Mouse (Mus musculus) erythroblast, embryonic 14.5 days (primary cell): ENCODE results near the gene Tcf21. TPM values are rescaled to one million over a fixed set of nuclear protein-coding genes. Genes with fewer than 3 reads are reported as not detected.

Experiments used
- H3K27me3 ChIP-seq: 2 replicates; pipeline ENCODE4 v1.6.1; 2012; ENCODE audit warnings: inconsistent platforms; ENCODE audit not compliant: control insufficient read depth
- H3K36me3 ChIP-seq: 2 replicates; pipeline ENCODE4 v1.6.1; 2012; ENCODE audit warnings: mild to moderate bottlenecking, inconsistent platforms; ENCODE audit not compliant: control insufficient read depth
- H3K4me1 ChIP-seq: 2 replicates; pipeline ENCODE4 v1.6.1; 2012; ENCODE audit warnings: inconsistent platforms; ENCODE audit not compliant: control insufficient read depth
- H3K4me3 ChIP-seq: replicated peaks from 2 replicates; pipeline ENCODE3; 2012; ENCODE audit warnings: moderate library complexity, mild to moderate bottlenecking, inconsistent platforms
- H3K9me3 ChIP-seq: 2 replicates; pipeline ENCODE4 v1.6.1; 2012; ENCODE audit warnings: low read length, inconsistent platforms, mixed read lengths; ENCODE audit not compliant: control insufficient read depth
- GATA1 ChIP-seq: IDR thresholded peaks from 2 replicates; pipeline ENCODE4 v1.6.1; 2012; ENCODE audit warnings: low read length, inconsistent platforms, mixed read lengths
- TAL1 ChIP-seq: IDR thresholded peaks from 3 replicates; pipeline ENCODE4 v1.6.1; 2012; ENCODE audit warnings: low read length, inconsistent platforms, mixed read lengths
- polyA plus RNA-seq: library from polyadenylated mRNA; stranded (reverse); fragments of >175 nt; gene quantifications from 2 replicates; pipeline ENCODE4 v1.2.3, GENCODE M21; 2012

Gene Tcf21
- polyA plus RNA-seq, 1 experiment, result not detected

DNA sequence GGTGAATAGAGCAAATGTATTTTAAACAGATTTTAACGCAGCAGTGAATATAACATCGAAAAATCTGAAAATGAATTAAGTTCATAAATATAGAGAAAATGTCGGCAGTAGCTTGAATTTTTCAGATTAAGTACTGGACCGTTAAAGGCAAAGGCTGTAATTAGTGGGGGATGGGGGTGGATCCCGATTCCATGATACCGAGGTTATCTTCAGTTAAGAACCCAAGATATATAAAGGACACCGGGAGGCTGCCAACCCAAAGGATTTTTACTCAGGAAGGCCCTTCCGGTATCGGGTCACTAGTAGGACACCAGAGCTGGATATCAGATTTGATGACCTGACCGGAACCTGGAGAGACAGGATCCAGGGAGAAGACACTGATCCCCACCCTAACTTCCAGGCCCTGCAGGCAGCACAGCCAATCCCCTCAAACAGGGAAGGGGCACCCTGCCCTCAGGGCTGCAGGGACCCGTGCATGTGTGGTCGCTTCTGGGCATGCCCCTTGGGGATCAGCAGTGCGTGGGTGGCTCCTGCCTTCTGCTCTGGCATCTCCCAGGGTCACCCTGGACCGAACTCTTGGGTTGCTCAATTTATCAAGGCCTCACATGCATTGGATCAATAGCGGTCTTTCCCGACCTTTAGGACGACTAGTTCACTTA, 22.9 kb upstream of the Tcf21 start:
- Histone ChIP-seq H3K4me1 (no peaks in the 10 kb centered on the region), H3K36me3 (no peaks in the 10 kb centered on the region), H3K27me3 (peaks cover 43% of the 10 kb centered on the region), H3K9me3 (no peaks in the 10 kb centered on the region), H3K4me3 (no peak overlapping the region)
- TF ChIP-seq GATA1, result no peak
- TF ChIP-seq TAL1, result no peak

DNA sequence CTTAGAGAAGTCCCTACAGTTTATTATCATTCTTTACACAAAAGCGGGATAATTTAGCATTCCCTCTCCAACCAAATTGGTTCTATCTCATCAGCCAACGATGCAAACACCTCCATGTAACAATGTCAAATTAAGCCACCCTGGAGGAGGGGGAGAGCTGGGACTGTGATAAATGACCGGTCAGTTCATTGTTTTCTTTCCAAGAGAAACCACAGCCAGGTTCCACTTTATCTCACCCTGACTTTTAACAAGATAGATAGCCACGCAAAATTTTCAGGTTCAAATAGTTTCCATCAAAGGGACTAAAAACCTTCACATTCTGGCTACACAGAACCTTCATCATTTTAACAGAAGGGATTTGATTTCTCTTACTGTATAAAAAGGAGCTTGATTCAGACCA, 22.1 kb upstream of the Tcf21 start:
- H3K4me3 ChIP-seq, result no peak overlapping the region
- no peaks in the 10 kb centered on the region for H3K4me1 ChIP-seq
- TF ChIP-seq TAL1 (no peak), GATA1 (no peak)

DNA sequence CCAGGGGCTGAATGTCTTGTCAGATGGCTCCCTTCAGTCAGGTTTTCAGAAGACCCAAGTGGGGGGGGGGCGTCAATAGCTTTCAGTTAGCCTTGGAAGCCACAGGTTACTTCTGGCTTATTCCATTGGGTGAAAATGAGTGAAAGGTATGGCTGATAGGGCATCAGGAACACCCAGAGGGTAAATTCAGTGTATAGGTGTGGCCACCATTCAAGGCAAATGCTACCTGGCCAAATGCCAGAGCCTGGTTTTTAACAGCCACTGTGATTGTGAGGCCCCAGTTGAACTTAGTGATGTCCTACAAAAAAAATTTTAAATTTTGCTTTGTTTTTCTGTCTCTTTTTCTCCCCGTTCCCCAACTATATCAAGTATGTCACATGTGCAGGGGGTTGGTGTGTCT, 6.3 kb upstream of the Tcf21 start:
- no peaks in the 10 kb centered on the region for H3K36me3 ChIP-seq
- no peak overlapping the region for H3K4me3 ChIP-seq
- TF ChIP-seq TAL1 (no peak), GATA1 (no peak)
- no peaks in the 10 kb centered on the region for H3K9me3 ChIP-seq
- H3K27me3 ChIP-seq, result peaks cover 21% of the 10 kb centered on the region
- no peaks in the 10 kb centered on the region for H3K4me1 ChIP-seq

More for the DNA sequence above, 22.1 kb upstream of the Tcf21 start:
- no peaks in the 10 kb centered on the region for H3K36me3 ChIP-seq
- peaks cover 43% of the 10 kb centered on the region for H3K27me3 ChIP-seq
- no peaks in the 10 kb centered on the region for H3K9me3 ChIP-seq

- no peaks in the 10 kb centered on the region for H3K4me1 ChIP-seq
Measured at GRCm38 (mm10) chr10:22822896-22823295, 2.9 kb upstream of the Tcf21 start.

DNA sequence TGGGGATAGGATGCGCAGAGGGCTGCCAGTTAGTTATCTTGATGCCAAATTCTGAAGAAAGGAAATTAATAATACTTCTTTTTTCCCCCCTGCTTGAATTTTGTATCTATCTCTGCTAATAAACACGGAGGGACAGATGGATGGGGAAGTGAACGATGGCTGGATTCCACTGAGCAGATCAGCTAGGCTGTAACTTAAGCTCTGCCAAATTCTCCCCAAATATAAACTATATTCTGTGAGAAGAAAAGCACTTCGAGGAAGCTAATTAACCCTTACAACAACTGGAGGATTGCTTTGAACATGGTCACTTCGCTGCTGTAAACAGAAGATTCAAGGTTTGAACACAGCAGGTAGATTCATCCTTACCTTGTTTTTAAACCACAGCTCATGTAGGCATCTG, 2.5 kb upstream of the Tcf21 start:
- Histone ChIP-seq H3K36me3 (no peaks in the 10 kb centered on the region), H3K9me3 (no peaks in the 10 kb centered on the region), H3K27me3 (peaks cover 58% of the 10 kb centered on the region), H3K4me3 (no peak overlapping the region), H3K4me1 (no peaks in the 10 kb centered on the region)
- TF ChIP-seq GATA1 (no peak), TAL1 (no peak)

More at GRCm38 (mm10) chr10:22822896-22823295, 2.9 kb upstream of the Tcf21 start:
- no peaks in the 10 kb centered on the region for H3K36me3 ChIP-seq
- H3K27me3 ChIP-seq, result peaks cover 54% of the 10 kb centered on the region
- TF ChIP-seq TAL1 (no peak), GATA1 (no peak)
- no peaks in the 10 kb centered on the region for H3K9me3 ChIP-seq
- no peak overlapping the region for H3K4me3 ChIP-seq

- no peak for TF ChIP-seq TAL1
- TF ChIP-seq GATA1, result no peak
- Histone ChIP-seq H3K4me3 (no peak overlapping the region), H3K9me3 (no peaks in the 10 kb centered on the region), H3K36me3 (no peaks in the 10 kb centered on the region), H3K27me3 (peaks cover 64% of the 10 kb centered on the region), H3K4me1 (no peaks in the 10 kb centered on the region)
Measured at GRCm38 (mm10) chr10:22821709-22822108, 1.7 kb upstream of the Tcf21 start.

- no peak for TF ChIP-seq GATA1
- no peak for TF ChIP-seq TAL1
- Histone ChIP-seq H3K9me3 (no peaks in the 10 kb centered on the region), H3K36me3 (no peaks in the 10 kb centered on the region), H3K4me3 (no peak overlapping the region), H3K4me1 (no peaks in the 10 kb centered on the region), H3K27me3 (peaks cover 69% of the 10 kb centered on the region)
Measured at GRCm38 (mm10) chr10:22821267-22821666, 1.3 kb upstream of the Tcf21 start.

GRCm38 (mm10) chr10:22820841-22821240, 867 bp upstream of the Tcf21 start:
- peaks cover 73% of the 10 kb centered on the region for H3K27me3 ChIP-seq
- H3K36me3 ChIP-seq, result no peaks in the 10 kb centered on the region
- no peak for TF ChIP-seq GATA1
- no peak overlapping the region for H3K4me3 ChIP-seq
- no peaks in the 10 kb centered on the region for H3K9me3 ChIP-seq
- H3K4me1 ChIP-seq, result no peaks in the 10 kb centered on the region

GRCm38 (mm10) chr10:22819239-22819870, 619 bp downstream of the Tcf21 start:
- TF ChIP-seq GATA1, result no peak
- no peak for TF ChIP-seq TAL1
- Histone ChIP-seq H3K36me3 (no peaks in the 10 kb centered on the region), H3K9me3 (no peaks in the 10 kb centered on the region), H3K4me1 (no peaks in the 10 kb centered on the region), H3K27me3 (peaks cover 86% of the 10 kb centered on the region), H3K4me3 (peak overlapping the region; percentile 25)
